Mouse (Mus musculus) CH12.LX (cell line): ENCODE data around the gene Hip1.

Source experiments
- GABPA ChIP-seq: IDR thresholded peaks from 2 replicates; pipeline ENCODE4 v1.6.1; 2012; ENCODE audit warnings: low read depth, low read length, improper control_type of control experiment, inconsistent platforms; ENCODE audit not compliant: insufficient replicate concordance
- POLR2AphosphoS2 ChIP-seq: IDR thresholded peaks from 2 replicates; pipeline ENCODE4 v1.6.1; 2011; ENCODE audit warnings: low read depth, low read length, improper control_type of control experiment
- USF1 ChIP-seq: IDR thresholded peaks from 2 replicates; pipeline ENCODE4 v1.6.1; 2014; ENCODE audit warnings: low read depth, mild to moderate bottlenecking, inconsistent platforms, low read length, improper control_type of control experiment

GRCm38 (mm10) chr5:135507561-135508273 lies 37.2 kb downstream of the Hip1 start:
- no peak for TF ChIP-seq USF1
- no peak for TF ChIP-seq POLR2AphosphoS2
- TF ChIP-seq GABPA = no peak
